Mouse (Mus musculus) B cell, adult 2 months (primary cell): ENCODE measurements around the gene Ap1g1.
A peak's percentile ranks its signal among the peaks of the same experiment; 100 is the strongest.

Experiments
- DNase-seq, 2 experiments: peaks; one replicate each; pipeline ENCODE4 v3.0.0; 2022

The Ap1g1 gene

GRCm38 (mm10) chr8:109790938-109791337 lies 12.6 kb downstream of the Ap1g1 start:
- no peak for DNase-seq

- DNase-seq, result no peak
Measured at GRCm38 (mm10) chr8:109795166-109795565, 16.8 kb downstream of the Ap1g1 start.

- no peak for DNase-seq
Measured at GRCm38 (mm10) chr8:109798721-109799120, 20.4 kb downstream of the Ap1g1 start.

GRCm38 (mm10) chr8:109799245-109799644 lies 20.9 kb downstream of the Ap1g1 start:
- no peak for DNase-seq

GRCm38 (mm10) chr8:109800325-109800724 lies 22.0 kb downstream of the Ap1g1 start:
- no peak for DNase-seq

- no peak for DNase-seq
Measured at GRCm38 (mm10) chr8:109803211-109803610, 24.9 kb downstream of the Ap1g1 start.

GRCm38 (mm10) chr8:109803801-109804200 lies 25.4 kb downstream of the Ap1g1 start:
- no peak for DNase-seq

- DNase-seq, result no peak
Measured at GRCm38 (mm10) chr8:109806522-109806921, 28.2 kb downstream of the Ap1g1 start.

GRCm38 (mm10) chr8:109807401-109808119 lies 29.2 kb downstream of the Ap1g1 start:
- DNase-seq, result no peak

GRCm38 (mm10) chr8:109808120-109808447 lies 29.7 kb downstream of the Ap1g1 start:
- no peak for DNase-seq

GRCm38 (mm10) chr8:109810434-109810833 lies 32.1 kb downstream of the Ap1g1 start:
- no peak for DNase-seq

- DNase-seq, result no peak
Measured at GRCm38 (mm10) chr8:109815268-109815667, 36.9 kb downstream of the Ap1g1 start.

- no peak for DNase-seq
Measured at GRCm38 (mm10) chr8:109817933-109818332, 39.6 kb downstream of the Ap1g1 start.

GRCm38 (mm10) chr8:109823561-109823960 lies 45.2 kb downstream of the Ap1g1 start:
- DNase-seq, result no peak

- no peak for DNase-seq
Measured at GRCm38 (mm10) chr8:109839822-109840221, 61.5 kb downstream of the Ap1g1 start.

- no peak for DNase-seq
Measured at GRCm38 (mm10) chr8:109842468-109842867, 64.1 kb downstream of the Ap1g1 start.

GRCm38 (mm10) chr8:109847866-109848265 lies 69.5 kb downstream of the Ap1g1 start:
- no peak for DNase-seq

- no peak for DNase-seq
Measured at GRCm38 (mm10) chr8:109848981-109849380, 70.6 kb downstream of the Ap1g1 start.

- DNase-seq, result peak; percentile 79 to 82
Measured at GRCm38 (mm10) chr8:109853423-109853822, 75.1 kb downstream of the Ap1g1 start.

- DNase-seq, result no peak
Measured at GRCm38 (mm10) chr8:109854522-109854921, 76.2 kb downstream of the Ap1g1 start.

GRCm38 (mm10) chr8:109855451-109855850 lies 77.1 kb downstream of the Ap1g1 start:
- DNase-seq, result no peak

GRCm38 (mm10) chr8:109863398-109863797 lies 85.0 kb downstream of the Ap1g1 start:
- DNase-seq, result peak; percentile 77 to 83

GRCm38 (mm10) chr8:109864798-109865197 lies 86.4 kb downstream of the Ap1g1 start:
- DNase-seq, result no peak

GRCm38 (mm10) chr8:109865536-109865935 lies 87.2 kb downstream of the Ap1g1 start:
- DNase-seq, result no peak

- DNase-seq, result no peak
Measured at GRCm38 (mm10) chr8:109866690-109867089, 88.3 kb downstream of the Ap1g1 start.
